Mouse (Mus musculus): Measurements from ENCODE around the gene Ttc21a. TPM values are rescaled to one million over a fixed set of nuclear protein-coding genes. Genes with fewer than 3 reads are reported as not detected.

Ttc21a gene
- 0.76 TPM in 1 of 4 replicates, not detected in the others for total RNA-seq (2023)

GRCm38 (mm10) chr9:119937005-119937773 lies at the start of gene Ttc21a, which contains the start of gene Gorasp1:
Ttc21a (plus strand) TSS chr9:119937606.
Gorasp1 (minus strand) TSS chr9:119937565.

GRCm38 (mm10) chr9:119894339-119895009 lies 42.9 kb upstream of the Ttc21a start, which contains the start of gene Wdr48:
Wdr48 (plus strand) TSS chr9:119894878.

GRCm38 (mm10) chr9:119984536-119985011 lies 47.2 kb downstream of the Ttc21a start, which contains the start of gene Csrnp1:
Csrnp1 (minus strand) TSS chr9:119984658.

Other genes with a start within 250 kb of the Ttc21a start
- gene Scn10a, start 218.3 kb upstream of the Ttc21a start, total RNA-seq (2023) = not detected in 4 replicates
- gene Scn11a, start 112.2 kb upstream of the Ttc21a start, total RNA-seq (2023) = not detected in 4 replicates
- 64.2 to 78.2 TPM (median 70.0 TPM) in 4 replicates for gene Wdr48, start 42.7 kb upstream of the Ttc21a start, total RNA-seq (2023)
- gene Gorasp1, start within 50 bp of the Ttc21a start, total RNA-seq (2023) = 8.6 to 12.9 TPM (median 10.7 TPM) in 4 replicates
- 356 to 391 TPM (median 369 TPM) in 4 replicates for gene Csrnp1, start 47.1 kb downstream of the Ttc21a start, total RNA-seq (2023)
- 0.19 to 0.77 TPM (median 0.21 TPM) in 3 of 4 replicates, not detected in the other for gene Xirp1, start 86.0 kb downstream of the Ttc21a start, total RNA-seq (2023)
- gene Cx3cr1, start 132.3 kb downstream of the Ttc21a start, total RNA-seq (2023) = 0.24 to 0.45 TPM (median 0.36 TPM) in 4 replicates
- gene Ccr8, start 154.5 kb downstream of the Ttc21a start, total RNA-seq (2023) = not detected in 4 replicates
- gene Slc25a38, start 172.8 kb downstream of the Ttc21a start, total RNA-seq (2023) = 31.3 to 41.5 TPM (median 35.2 TPM) in 4 replicates
- 2,133 to 2,269 TPM (median 2,244 TPM) in 4 replicates for gene Rpsa, start 190.1 kb downstream of the Ttc21a start, total RNA-seq (2023)
- gene Mobp, start 212.1 kb downstream of the Ttc21a start, total RNA-seq (2023) = not detected in 4 replicates

All from B cell, adult 62 days (primary cell).